Mouse (Mus musculus): ENCODE measurements at regions not wholly inside any gene's neighbourhood (a gene's known extent, or its start where the extent isn't known, plus 50 kb on each side); places are given as distances from the start of the nearest gene placed in this dataset.

- intact Hi-C loops (cut with DNase I): no loop called here
Observed at GRCm38 (mm10) chr2:128367266-128368150, 223.5 kb upstream of the Spdye4c start.

GRCm38 (mm10) chr2:128368534-128369273 lies 222.3 kb upstream of the Spdye4c start:
- no peak for DNase-seq
- intact Hi-C loops (cut with DNase I): no loop called here

More at GRCm38 (mm10) chr2:128367266-128368150, 223.5 kb upstream of the Spdye4c start:
- peak; percentile 36 for DNase-seq

- intact Hi-C loops (cut with DNase I): no loop called here
- DNase-seq: no peak
Observed at GRCm38 (mm10) chr2:128370821-128371220, 220.2 kb upstream of the Spdye4c start.

- DNase-seq: no peak
- intact Hi-C loops (cut with DNase I): no loop called here
Observed at GRCm38 (mm10) chr2:128372204-128372603, 218.8 kb upstream of the Spdye4c start.

DNA sequence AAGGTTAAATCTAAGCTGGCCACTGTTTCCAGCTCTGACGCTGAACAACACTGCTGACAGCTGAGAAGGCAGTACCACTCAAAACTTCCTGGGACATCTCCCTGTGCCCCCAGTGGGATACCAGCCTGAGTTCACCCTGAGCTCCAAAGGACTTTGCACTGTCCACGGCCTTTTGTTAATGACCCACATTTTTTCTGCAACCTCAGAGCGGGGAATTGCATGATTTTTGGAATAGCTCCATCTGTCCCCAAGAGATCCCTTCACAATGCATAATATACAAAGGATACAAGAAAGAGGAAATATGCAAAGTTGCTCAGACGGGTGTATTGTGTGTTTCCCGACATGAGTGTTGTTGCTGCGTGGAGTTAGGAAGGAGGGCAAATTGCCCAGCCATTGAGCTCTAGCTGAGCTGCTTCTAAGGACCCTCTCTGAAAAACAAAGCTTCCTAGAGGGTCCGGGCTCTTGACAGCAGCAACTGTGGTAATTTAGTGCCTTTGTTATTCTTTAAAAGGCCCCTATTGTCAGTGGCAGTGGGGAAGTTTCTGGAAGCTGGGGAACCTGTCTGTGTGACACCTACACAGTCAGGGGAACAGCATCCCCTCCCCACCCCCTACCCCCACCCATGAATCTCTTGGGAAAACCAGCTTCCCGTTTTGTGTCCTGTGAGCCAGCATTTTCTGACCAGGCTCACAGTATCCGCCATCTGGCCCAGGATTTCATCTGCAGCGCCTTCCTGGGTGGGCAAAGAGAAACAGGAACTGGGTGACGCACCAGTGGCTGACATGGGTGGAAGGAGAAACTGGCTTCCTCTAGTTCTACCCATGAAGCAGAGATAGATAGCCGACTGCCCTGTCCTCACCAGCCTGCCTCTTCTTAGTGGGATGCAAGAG lies 217.4 kb upstream of the Spdye4c start:
- intact Hi-C loops (cut with DNase I): no loop called here
- DNase-seq: no peak

- DNase-seq: no peak
- intact Hi-C loops (cut with DNase I): no loop called here
Observed at GRCm38 (mm10) chr2:128374253-128374566, 216.8 kb upstream of the Spdye4c start.

GRCm38 (mm10) chr2:128374926-128375325 lies 216.1 kb upstream of the Spdye4c start:
- intact Hi-C loops (cut with DNase I): no loop called here
- no peak for DNase-seq

DNA sequence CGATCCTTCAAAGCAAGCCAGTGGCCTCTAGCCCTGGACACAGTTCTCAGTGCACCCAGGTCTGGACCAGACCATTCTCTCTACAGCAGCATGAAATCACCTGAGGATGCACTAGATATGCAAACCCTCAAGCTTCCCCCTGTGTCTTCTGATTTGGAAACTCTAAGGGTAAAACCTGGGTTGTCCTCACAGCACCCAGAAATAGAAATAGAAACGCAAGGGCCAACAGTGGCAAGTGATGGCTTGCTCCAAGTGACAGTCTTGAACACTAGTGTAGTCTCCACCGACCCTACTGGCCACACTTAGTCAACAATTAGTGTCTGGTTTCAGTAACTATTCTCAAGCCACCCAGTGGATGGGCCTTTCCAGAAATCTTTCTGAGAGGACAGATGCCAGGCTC lies 215.2 kb upstream of the Spdye4c start:
- DNase-seq: no peak
- intact Hi-C loops (cut with DNase I): no loop called here

GRCm38 (mm10) chr2:128377176-128377575 lies 213.8 kb upstream of the Spdye4c start:
- DNase-seq: no peak
- intact Hi-C loops (cut with DNase I): no loop called here

GRCm38 (mm10) chr2:128377680-128378079 lies 213.3 kb upstream of the Spdye4c start:
- intact Hi-C loops (cut with DNase I): no loop called here
- no peak for DNase-seq

DNA sequence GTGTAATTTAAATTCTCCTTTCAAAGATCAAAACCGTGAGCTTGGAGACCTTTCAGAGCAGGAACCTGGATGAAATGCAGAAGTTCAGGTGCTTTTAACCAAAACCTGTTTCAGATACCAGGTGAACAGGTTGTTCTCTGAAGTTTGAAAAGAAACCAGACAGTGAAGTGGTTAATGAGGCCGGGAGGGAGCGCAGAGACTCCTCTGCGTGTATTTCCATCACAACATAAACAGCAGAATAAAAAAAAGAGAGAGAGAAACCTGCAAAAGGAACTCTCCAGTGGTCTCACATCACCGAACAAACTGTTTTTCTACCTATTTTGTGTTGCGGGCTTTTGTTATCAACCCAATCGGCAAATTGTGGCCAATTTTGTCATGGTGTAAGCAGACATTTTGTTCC lies 212.6 kb upstream of the Spdye4c start:
- intact Hi-C loops (cut with DNase I): no loop called here
- no peak for DNase-seq

DNA sequence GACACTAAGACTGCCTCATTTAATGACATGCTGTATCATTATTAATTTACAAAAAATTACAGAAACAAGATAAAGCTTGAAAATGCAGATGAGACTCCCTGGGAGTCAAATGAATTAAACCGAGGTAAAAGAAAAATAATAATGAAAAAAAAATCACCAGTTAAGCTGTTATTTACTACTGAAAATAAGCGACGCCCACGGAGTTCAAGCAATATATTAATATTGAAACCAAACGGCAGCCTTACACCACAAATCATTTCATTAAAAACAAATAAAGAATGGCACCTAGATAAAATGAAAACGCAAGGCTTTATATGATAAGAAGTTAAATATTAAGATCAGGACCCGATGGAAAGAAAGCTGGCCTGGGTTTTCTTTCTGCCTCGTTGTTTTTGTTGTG lies 211.9 kb upstream of the Spdye4c start:
- intact Hi-C loops (cut with DNase I): no loop called here
- DNase-seq: no peak

GRCm38 (mm10) chr2:128379554-128379953 lies 211.5 kb upstream of the Spdye4c start:
- no peak for DNase-seq
- intact Hi-C loops (cut with DNase I): no loop called here

DNA sequence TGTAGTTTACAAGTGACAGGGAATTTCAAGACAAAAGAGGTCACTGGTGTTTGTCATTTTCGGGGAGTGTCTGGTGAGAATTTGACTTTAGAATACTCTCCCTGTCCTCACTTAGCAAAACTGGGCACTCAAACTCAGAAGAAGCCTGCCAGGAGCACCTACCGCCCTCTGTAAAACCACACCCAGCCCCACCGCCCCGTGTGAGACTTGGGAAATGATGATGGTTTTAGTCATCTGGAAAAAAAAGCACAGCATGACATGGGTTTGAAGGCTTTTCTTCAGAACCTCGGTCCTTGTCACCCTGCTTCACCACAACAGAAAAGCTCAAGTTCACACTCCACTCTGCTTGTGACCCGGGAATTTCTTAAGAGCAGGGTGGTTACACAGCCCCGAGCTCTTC lies 210.4 kb upstream of the Spdye4c start:
- intact Hi-C loops (cut with DNase I): no loop called here
- DNase-seq: no peak

DNA sequence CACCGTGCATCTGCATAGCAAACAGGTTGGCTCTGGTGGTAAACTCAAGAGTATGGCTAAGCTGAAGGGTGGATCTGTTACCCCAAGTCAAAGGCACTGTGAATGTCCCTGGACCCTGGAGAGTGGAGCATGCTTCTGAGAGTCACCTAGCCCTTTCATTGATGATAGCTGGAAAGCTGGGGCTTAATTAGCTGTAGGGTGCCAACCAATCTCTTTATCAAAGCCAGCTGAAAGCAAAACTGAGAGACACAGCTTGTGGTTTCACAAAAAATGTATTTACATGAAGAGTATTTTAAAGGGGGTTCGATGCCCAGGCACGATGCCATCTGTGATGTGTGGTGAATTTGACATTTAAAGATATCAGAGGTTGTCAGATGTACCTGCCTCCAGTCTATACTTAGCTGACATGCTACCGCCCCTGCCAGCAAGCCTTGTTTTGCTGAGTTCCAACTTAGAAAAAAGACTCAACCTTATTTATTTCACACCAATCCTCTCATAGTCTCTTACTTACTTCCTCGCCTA lies 209.3 kb upstream of the Spdye4c start:
- DNase-seq: no peak
- intact Hi-C loops (cut with DNase I): no loop called here

DNA sequence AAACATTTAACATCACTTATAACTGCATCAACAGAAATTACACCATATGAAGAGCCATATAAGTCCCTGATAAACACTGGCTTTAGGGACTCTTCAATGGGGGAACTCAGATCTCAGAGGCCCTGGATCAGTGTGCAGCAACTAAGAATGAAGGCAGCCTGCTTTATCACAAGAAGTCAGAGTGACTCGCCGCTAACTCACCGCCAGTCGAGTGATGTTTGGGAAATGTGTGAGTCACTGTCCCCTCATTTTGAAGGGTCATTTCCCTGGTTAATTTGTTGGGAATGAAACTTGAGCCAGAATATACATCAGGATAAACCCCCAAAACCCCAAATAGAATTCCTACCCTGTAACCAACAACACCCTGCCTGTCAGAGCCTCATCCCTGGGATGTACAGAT lies 208.5 kb upstream of the Spdye4c start:
- DNase-seq: no peak
- intact Hi-C loops (cut with DNase I): no loop called here

- no peak for DNase-seq
- intact Hi-C loops (cut with DNase I): no loop called here
Observed at GRCm38 (mm10) chr2:128384612-128385011, 206.4 kb upstream of the Spdye4c start.

- no peak for DNase-seq
- intact Hi-C loops (cut with DNase I): no loop called here
Observed at GRCm38 (mm10) chr2:128386846-128387621, 204.0 kb upstream of the Spdye4c start.

- intact Hi-C loops (cut with DNase I): no loop called here
- peak; percentile 28 for DNase-seq
Observed at GRCm38 (mm10) chr2:128387851-128388471, 203.0 kb upstream of the Spdye4c start.
